In genomic region chr10:88502919-88503318, GRCm38 (mm10) we compare ENCODE assay signal across 7 mouse cellular contexts. TPM values are rescaled to one million over a fixed set of nuclear protein-coding genes. Genes with fewer than 3 reads are reported as not detected.
DNase-seq lines count a peak whose midpoint lies in the region; ATAC-seq and TF ChIP-seq lines count a peak whose summit lies in the region.

No protein-coding gene starts in this region.

- peak overlapping the region; percentile 67 for H3K4me3 ChIP-seq in lung, embryonic 15.5 days
- H3K4me3 ChIP-seq in embryonic fibroblast, embryonic 13.5 days (ENCODE audit: insufficient read depth, low read length), result peak overlapping the region; percentile 81
- peak overlapping the region; percentile 59 for H3K4me3 ChIP-seq in limb, embryonic 11.5 days (ENCODE audit: low read depth, low read length)
- H3K4me3 ChIP-seq in small intestine, adult 2 months (ENCODE audit: low read depth, low read length), result peak overlapping the region; percentile 73

- H3K27me3 ChIP-seq in lung, embryonic 15.5 days, result no peaks in the 10 kb centered on the region
- H3K27me3 ChIP-seq in limb, embryonic 11.5 days (ENCODE audit: control insufficient read depth, insufficient read depth, low read length), result no peaks in the 10 kb centered on the region
- H3K27me3 ChIP-seq in small intestine, adult 2 months (ENCODE audit: control insufficient read depth, insufficient read depth, low read length), result no peaks in the 10 kb centered on the region

- no peaks in the 10 kb centered on the region for H3K9me3 ChIP-seq in lung, embryonic 15.5 days
- no peaks in the 10 kb centered on the region for H3K9me3 ChIP-seq in limb, embryonic 11.5 days (ENCODE audit: control insufficient read depth, low read length)

- no peak for TF ChIP-seq POLR2A in embryonic fibroblast, embryonic 13.5 days (IDR thresholded peaks at IDR 0.05; ENCODE audit: low read depth, low read length)
- no peak for TF ChIP-seq POLR2A in small intestine, adult 2 months (IDR thresholded peaks at IDR 0.05; ENCODE audit: low read depth, low read length)

- 27% methylated on average over 4 of the region's 4 CpGs for WGBS in lung, embryonic 15.5 days
- 55% methylated on average over 4 of the region's 4 CpGs for WGBS in limb, embryonic 11.5 days
- WGBS in small intestine, adult 2 months, result 20% methylated on average over 4 of the region's 4 CpGs

- no peaks in the 10 kb centered on the region for H3K36me3 ChIP-seq in lung, embryonic 15.5 days
- no peaks in the 10 kb centered on the region for H3K36me3 ChIP-seq in limb, embryonic 11.5 days (ENCODE audit: control insufficient read depth, insufficient read depth, low read length)
- H3K36me3 ChIP-seq in small intestine, adult 2 months (ENCODE audit: control insufficient read depth, insufficient read depth, low read length), result no peaks in the 10 kb centered on the region

- no peak for TF ChIP-seq CTCF in embryonic fibroblast, embryonic 13.5 days (IDR thresholded peaks at IDR 0.05; ENCODE audit: borderline replicate concordance, insufficient read depth, low read length)
- no peak for TF ChIP-seq CTCF in small intestine, adult 2 months (IDR thresholded peaks at IDR 0.05; ENCODE audit: extremely low read depth, insufficient read length, insufficient replicate concordance, low read depth, low read length)

- H3K9ac ChIP-seq in lung, embryonic 15.5 days, result peak overlapping the region; percentile 82
- peak overlapping the region; percentile 79 for H3K9ac ChIP-seq in limb, embryonic 11.5 days (ENCODE audit: low read length)

- H3K4me2 ChIP-seq in lung, embryonic 15.5 days, result peak overlapping the region; percentile 86
- H3K4me2 ChIP-seq in limb, embryonic 11.5 days (ENCODE audit: low read depth, severe bottlenecking), result peak overlapping the region; percentile 80

- ATAC-seq in lung, embryonic 15.5 days (ENCODE audit: borderline replicate concordance, extremely low read depth, low FRiP score, low TSS enrichment), result no peak
- ATAC-seq in limb, embryonic 11.5 days (ENCODE audit: insufficient number of reproducible peaks, low FRiP score, low TSS enrichment, low read depth), result no peak
- no peak for ATAC-seq in granulocyte monocyte progenitor cell, adult 5-6 weeks (replicated peaks; ENCODE audit: poor library complexity, severe bottlenecking)

- H3K27ac ChIP-seq in lung, embryonic 15.5 days, result no peak overlapping the region
- H3K27ac ChIP-seq in embryonic fibroblast, embryonic 13.5 days (ENCODE audit: insufficient read depth, low read length), result no peak overlapping the region
- no peak overlapping the region for H3K27ac ChIP-seq in limb, embryonic 11.5 days (replicated peaks; ENCODE audit: low read depth, low read length)
- peak overlapping the region; percentile 74 for H3K27ac ChIP-seq in small intestine, adult 2 months (ENCODE audit: insufficient read depth, low read depth, low read length)

- no peak for DNase-seq in lung, postnatal 4 days
- DNase-seq in limb, embryonic 11.5 days (ENCODE audit: low spot score), result no peak
- DNase-seq in adrenal gland, postnatal 36 days, result no peak

- H3K4me1 ChIP-seq in lung, embryonic 15.5 days, result peaks cover 36% of the 10 kb centered on the region
- no peaks in the 10 kb centered on the region; the same call in 1 of the 2 replicates for H3K4me1 ChIP-seq in embryonic fibroblast, embryonic 13.5 days (ENCODE audit: control insufficient read depth, insufficient read depth, low read length)
- H3K4me1 ChIP-seq in limb, embryonic 11.5 days (ENCODE audit: control insufficient read depth, insufficient read depth, low read length), result 0 out of 2 replicates have a peak, but pooled peaks cover 2% of the 10 kb centered on the region
- peaks cover 16% of the 10 kb centered on the region; the same call in 1 of the 2 replicates for H3K4me1 ChIP-seq in small intestine, adult 2 months (ENCODE audit: control insufficient read depth, insufficient read depth, insufficient read length, low read length)

RNA-seq across cellular contexts. Expression of gene Chpt1, which starts 1.0 kb away (rescaled TPM):
- polyA plus RNA-seq in lung, embryonic 15.5 days (2015; fragmentation: Nextera tagmentation; extraction: Ambion mirVana), result 43.0 and 44.4 TPM in 2 replicates
- 46.3 and 92.9 TPM in 2 replicates for polyA plus RNA-seq in embryonic fibroblast, embryonic 13.5 days (2011; ENCODE audit: insufficient read length, low read depth, missing spikeins)
- polyA plus RNA-seq in limb, embryonic 11.5 days (2014; fragmentation: Nextera tagmentation; extraction: Ambion mirVana), result 26.2 and 26.5 TPM in 2 replicates
- polyA plus RNA-seq in small intestine, adult 2 months (2012; rRNA removed), result 90.5 and 98.9 TPM in 2 replicates
- 100 to 1,000 TPM; 342 to 431 TPM for total RNA-seq in adrenal gland, postnatal 36 days (2021)
- 13.3 and 30.8 TPM in 2 replicates for total RNA-seq in granulocyte monocyte progenitor cell, adult 5-6 weeks (2014; fragmentation: Nextera tagmentation)
- 23.8 and 31.7 TPM in 2 replicates for total RNA-seq in granulocyte monocyte progenitor cell, adult 5-6 weeks (2017)

RNA-seq across cellular contexts. Expression of gene Sycp3, which starts 43.5 kb away (rescaled TPM):
- 0.19 TPM in 2 replicates for polyA plus RNA-seq in lung, embryonic 15.5 days (2015; fragmentation: Nextera tagmentation; extraction: Ambion mirVana)
- polyA plus RNA-seq in embryonic fibroblast, embryonic 13.5 days (2011; ENCODE audit: insufficient read length, low read depth, missing spikeins), result not detected in 2 replicates
- polyA plus RNA-seq in limb, embryonic 11.5 days (2014; fragmentation: Nextera tagmentation; extraction: Ambion mirVana), result not detected in 2 replicates
- not detected in 2 replicates for polyA plus RNA-seq in small intestine, adult 2 months (2012; rRNA removed)
- total RNA-seq in adrenal gland, postnatal 36 days (2021), result 1 to 10 TPM; 1.1 to 3.9 TPM
- total RNA-seq in granulocyte monocyte progenitor cell, adult 5-6 weeks (2014; fragmentation: Nextera tagmentation), result not detected in 2 replicates
- 0.30 TPM in 1 of 2 replicates, not detected in the other for total RNA-seq in granulocyte monocyte progenitor cell, adult 5-6 weeks (2017)
